Mouse (Mus musculus) bone marrow macrophage, adult 2 months (primary cell): ENCODE measurements around the gene Irak3.

Experiments
- CTCF ChIP-seq: IDR thresholded peaks from 2 replicates; pipeline ENCODE4 v1.5.1; 2012; ENCODE audit warnings: low read depth, mild to moderate bottlenecking, low read length, moderate library complexity
- POLR2A ChIP-seq: IDR thresholded peaks from 2 replicates; pipeline ENCODE4 v1.6.1; 2012; ENCODE audit warnings: mild to moderate bottlenecking, low read depth, low read length, borderline replicate concordance

DNA sequence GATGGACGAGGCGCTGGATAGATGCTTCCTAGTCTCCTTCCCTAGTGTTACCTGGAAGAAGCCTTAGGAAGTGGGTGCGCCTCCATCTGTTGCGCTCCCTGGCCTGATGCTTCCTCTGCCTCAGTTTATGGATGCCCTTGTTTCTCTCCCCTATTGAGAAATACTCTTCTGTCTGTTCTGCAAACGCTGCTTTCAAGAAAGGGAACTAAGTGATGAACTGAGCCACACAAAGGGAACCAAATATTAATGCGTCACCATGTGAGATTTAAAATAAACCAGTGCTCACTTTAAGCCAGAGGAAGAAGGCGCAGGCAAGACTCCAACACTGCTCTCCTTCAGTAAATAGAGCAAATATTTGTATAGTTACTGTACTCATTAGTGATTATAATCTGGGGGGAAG lies 38.4 kb downstream of the Irak3 start:
- TF ChIP-seq CTCF (no peak), POLR2A (no peak)
